Mouse (Mus musculus) limb, embryonic 13.5 days (tissue): ENCODE data around the gene Endog. TPM values are rescaled to one million over a fixed set of nuclear protein-coding genes. Genes with fewer than 3 reads are reported as not detected.

Experiments used
- ATAC-seq: fragments of 200-750 bp; cut with Nextera tagmentation; 2 replicates; pipeline ENCODE4 v1.8.0; 2017; ENCODE audit warnings: low read depth, moderate number of reproducible peaks, moderate TSS enrichment; ENCODE audit not compliant: low FRiP score
- H3K27ac ChIP-seq: fragments of 300-500 bp; sonication (generic); 2 replicates; pipeline ENCODE4 v1.5.1; 2015; ENCODE audit warnings: inconsistent platforms, mild to moderate bottlenecking, moderate library complexity
- H3K27me3 ChIP-seq: fragments of 300-500 bp; sonication (generic); 2 replicates; pipeline ENCODE4 v1.6.1; 2015; ENCODE audit warnings: mild to moderate bottlenecking, inconsistent platforms
- H3K36me3 ChIP-seq: fragments of 300-500 bp; sonication (generic); 2 replicates; pipeline ENCODE4 v1.6.1; 2015; ENCODE audit warnings: inconsistent platforms, mild to moderate bottlenecking, moderate library complexity
- H3K4me1 ChIP-seq: fragments of 300-500 bp; sonication (generic); 2 replicates; pipeline ENCODE4 v1.6.1; 2015; ENCODE audit warnings: inconsistent platforms
- H3K4me2 ChIP-seq: fragments of 300-500 bp; sonication (generic); replicated peaks from 2 replicates; pipeline ENCODE4 v1.6.1; 2015; ENCODE audit warnings: inconsistent platforms, mild to moderate bottlenecking, moderate library complexity
- H3K4me3 ChIP-seq: fragments of 300-500 bp; sonication (generic); 2 replicates; pipeline ENCODE4 v1.5.1; 2015; ENCODE audit warnings: moderate library complexity, mild to moderate bottlenecking, inconsistent platforms
- H3K9ac ChIP-seq: fragments of 300-500 bp; sonication (generic); 2 replicates; pipeline ENCODE4 v1.6.1; 2015; ENCODE audit warnings: mild to moderate bottlenecking, inconsistent platforms
- H3K9me3 ChIP-seq: fragments of 300-500 bp; sonication (generic); 2 replicates; pipeline ENCODE4 v1.6.1; 2016; ENCODE audit warnings: inconsistent platforms
- WGBS: fragments of 180-500 bp; shearing (Covaris S2); methylation state at CpG from one replicate; pipeline ENCODE4 v1.1.7; 2015; 5-methylcytosine and 5-hydroxymethylcytosine counted together
- polyA plus RNA-seq: library from polyadenylated mRNA; unstranded; fragments of >200 nt; fragmentation: Nextera tagmentation; extraction: Ambion mirVana; gene quantifications from 2 replicates; pipeline ENCODE4 v1.2.1, GENCODE M21; 2015

Endog gene
- polyA plus RNA-seq, 1 experiment from 2014 or later = 17.2 TPM

DNA sequence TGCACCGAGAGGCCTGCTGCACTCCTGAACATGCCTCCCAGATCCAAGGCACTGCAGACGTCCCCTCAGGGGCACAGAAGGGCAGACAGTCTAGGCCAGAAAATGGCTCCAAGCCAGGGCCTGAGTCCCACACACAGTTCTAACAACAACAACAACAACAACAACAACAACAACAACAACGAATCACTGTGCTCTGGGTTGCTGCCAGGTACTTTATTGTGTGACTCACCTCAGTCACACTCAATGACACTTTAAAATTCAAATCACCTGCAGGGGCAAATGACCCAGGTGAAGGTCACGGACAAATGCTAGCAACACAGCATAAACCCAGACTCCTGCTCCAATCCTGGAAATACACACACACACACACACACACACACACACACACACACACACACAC, 26.7 kb downstream of the Endog start:
- Histone ChIP-seq H3K9me3 (no peaks in the 10 kb centered on the region), H3K27ac (no peak overlapping the region), H3K36me3 (no peaks in the 10 kb centered on the region), H3K4me1 (no peaks in the 10 kb centered on the region), H3K4me2 (no peak overlapping the region), H3K4me3 (no peak overlapping the region), H3K9ac (no peak overlapping the region), H3K27me3 (no peaks in the 10 kb centered on the region)
- no peak for ATAC-seq
- 57% methylated on average over 4 of the region's 4 CpGs for WGBS

DNA sequence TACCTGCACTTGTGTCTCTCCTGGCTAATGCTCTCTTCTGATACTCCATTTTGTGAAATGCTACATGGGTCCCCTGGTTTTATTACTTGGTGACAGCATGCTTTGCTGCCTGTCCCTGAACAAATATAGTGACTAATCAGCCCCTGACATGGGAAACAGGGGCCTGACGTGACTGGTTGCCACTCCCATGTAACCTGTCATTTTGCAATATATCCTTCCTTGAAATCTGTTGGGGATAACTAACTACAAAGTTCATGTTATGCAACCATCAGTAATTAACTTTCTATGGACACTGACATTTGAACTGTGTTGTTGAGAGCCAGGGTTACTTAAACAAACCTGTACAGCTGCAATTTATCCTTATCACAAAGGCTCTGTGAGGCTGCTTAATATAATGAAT, 28.7 kb downstream of the Endog start:
- no peaks in the 10 kb centered on the region for H3K27me3 ChIP-seq
- H3K9me3 ChIP-seq = no peaks in the 10 kb centered on the region
- 37% methylated on average over 1 of the region's 1 CpGs for WGBS
- no peak overlapping the region for H3K27ac ChIP-seq
- no peak overlapping the region for H3K4me3 ChIP-seq
- H3K4me2 ChIP-seq = no peak overlapping the region
- H3K9ac ChIP-seq = no peak overlapping the region
- H3K4me1 ChIP-seq = peaks cover 6% of the 10 kb centered on the region
- no peak for ATAC-seq
- no peaks in the 10 kb centered on the region for H3K36me3 ChIP-seq

- WGBS = 82% methylated on average over 5 of the region's 5 CpGs
These were observed 29.2 kb downstream of the Endog start for GRCm38 (mm10) chr2:30200388-30200925.

GRCm38 (mm10) chr2:30203439-30203838, 32.1 kb downstream of the Endog start:
- Histone ChIP-seq H3K27me3 (no peaks in the 10 kb centered on the region), H3K4me3 (no peak overlapping the region), H3K9me3 (no peaks in the 10 kb centered on the region), H3K9ac (no peak overlapping the region), H3K4me1 (peaks cover 13% of the 10 kb centered on the region), H3K4me2 (no peak overlapping the region), H3K27ac (no peak overlapping the region), H3K36me3 (no peaks in the 10 kb centered on the region)
- 79% methylated on average over 7 of the region's 7 CpGs for WGBS
- ATAC-seq = no peak

More at GRCm38 (mm10) chr2:30200388-30200925, 29.2 kb downstream of the Endog start:
- Histone ChIP-seq H3K27ac (no peak overlapping the region), H3K9me3 (no peaks in the 10 kb centered on the region), H3K4me2 (no peak overlapping the region), H3K36me3 (no peaks in the 10 kb centered on the region), H3K4me3 (no peak overlapping the region), H3K9ac (no peak overlapping the region), H3K27me3 (no peaks in the 10 kb centered on the region), H3K4me1 (peaks cover 7% of the 10 kb centered on the region)
- no peak for ATAC-seq

DNA sequence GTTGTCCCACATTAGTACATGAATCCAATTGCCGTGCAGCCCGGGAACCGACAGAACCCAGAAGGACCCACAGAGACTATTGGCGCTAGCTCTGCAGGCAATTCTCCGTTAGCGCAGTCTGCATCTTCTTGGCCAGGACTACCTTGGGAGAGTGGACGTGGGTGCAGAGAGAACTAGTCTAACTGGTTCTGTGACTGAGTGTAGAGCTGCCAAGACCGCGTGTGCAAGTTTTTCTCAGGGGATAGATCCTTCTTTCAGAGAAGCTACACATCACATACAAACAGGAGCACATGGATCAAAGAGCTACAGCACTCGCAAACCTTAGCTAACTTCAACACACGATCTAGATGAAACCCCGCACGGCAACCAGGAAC, 33.9 kb downstream of the Endog start:
- Histone ChIP-seq H3K4me2 (peak overlapping the region; percentile 77), H3K9ac (peak overlapping the region; percentile 72), H3K27ac (peak overlapping the region; percentile 58; the same call in 1 of the 2 replicates), H3K36me3 (no peaks in the 10 kb centered on the region), H3K4me1 (peaks cover 13% of the 10 kb centered on the region), H3K9me3 (no peaks in the 10 kb centered on the region), H3K4me3 (peak overlapping the region; percentile 61), H3K27me3 (no peaks in the 10 kb centered on the region)
- WGBS = 2% methylated on average over 13 of the region's 13 CpGs
- 0 out of 2 replicates have a peak, but pooled peaks have one; percentile 38 for ATAC-seq

- H3K36me3 ChIP-seq = no peaks in the 10 kb centered on the region
- ATAC-seq = peak; percentile 94
- WGBS = under 1% methylated on average over 44 of the region's 44 CpGs
- H3K9ac ChIP-seq = peak within 1 kb of the TSS; percentile 72
- H3K4me3 ChIP-seq = peak within 1 kb of the TSS; percentile 61
- no peaks in the 10 kb centered on the region for H3K9me3 ChIP-seq
- peak within 1 kb of the TSS; percentile 77 for H3K4me2 ChIP-seq
- H3K4me1 ChIP-seq = peaks cover 13% of the 10 kb centered on the region
- peak within 1 kb of the TSS; percentile 58; the same call in 1 of the 2 replicates for H3K27ac ChIP-seq
- no peaks in the 10 kb centered on the region for H3K27me3 ChIP-seq
These were observed 34.5 kb downstream of the Endog start, which contains the start of gene Kyat1 for GRCm38 (mm10) chr2:30205629-30206357. TSS of gene Kyat1 (minus strand) at chr2:30205847.

DNA sequence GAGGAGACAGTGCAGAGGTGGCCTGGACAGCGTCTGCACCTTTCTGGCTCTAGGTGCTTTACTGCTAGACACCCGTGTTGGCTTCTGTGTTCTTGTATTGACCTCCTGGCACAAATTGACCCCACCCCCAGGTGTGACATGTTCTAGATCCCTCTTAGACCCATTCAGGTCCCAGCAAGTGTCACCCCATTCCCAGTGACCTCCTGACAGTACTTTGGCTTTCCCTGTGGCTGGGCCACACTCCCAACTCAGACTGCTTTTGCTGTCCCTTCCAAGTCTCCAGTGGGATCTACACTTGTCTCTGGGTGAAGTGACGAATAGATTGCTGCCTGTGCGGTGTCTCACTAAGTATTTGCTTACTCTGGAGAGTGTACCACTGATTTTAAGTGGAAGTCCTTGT, 36.1 kb downstream of the Endog start:
- WGBS = 81% methylated on average over 4 of the region's 4 CpGs
- no peak overlapping the region for H3K4me2 ChIP-seq
- no peak overlapping the region for H3K27ac ChIP-seq
- no peaks in the 10 kb centered on the region for H3K9me3 ChIP-seq
- no peak overlapping the region for H3K9ac ChIP-seq
- no peaks in the 10 kb centered on the region for H3K36me3 ChIP-seq
- peaks cover 13% of the 10 kb centered on the region for H3K4me1 ChIP-seq
- H3K27me3 ChIP-seq = no peaks in the 10 kb centered on the region
- no peak for ATAC-seq
- H3K4me3 ChIP-seq = no peak overlapping the region

DNA sequence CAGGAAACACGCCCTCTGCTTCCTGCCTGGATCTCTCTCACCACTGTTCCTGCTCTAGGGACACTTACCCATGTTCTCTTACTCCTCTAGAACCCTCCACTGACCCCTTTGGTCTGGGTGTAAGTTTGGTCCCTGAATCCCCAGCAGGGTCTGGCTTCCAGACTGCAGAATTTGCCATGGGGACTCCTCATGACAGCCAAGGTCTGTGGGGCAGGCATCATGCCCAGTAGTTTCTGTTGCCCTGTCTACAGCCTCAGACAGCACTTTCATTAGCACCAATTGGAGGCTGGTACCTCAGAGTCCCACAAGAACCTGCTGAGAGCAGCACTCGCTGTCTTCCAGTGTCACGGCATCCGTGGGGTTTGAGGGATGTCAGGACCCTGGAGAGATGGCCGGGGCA, 36.6 kb downstream of the Endog start:
- Histone ChIP-seq H3K9me3 (no peaks in the 10 kb centered on the region), H3K36me3 (no peaks in the 10 kb centered on the region), H3K27me3 (no peaks in the 10 kb centered on the region), H3K4me1 (peaks cover 13% of the 10 kb centered on the region), H3K9ac (no peak overlapping the region), H3K4me3 (no peak overlapping the region), H3K27ac (no peak overlapping the region), H3K4me2 (no peak overlapping the region)
- ATAC-seq = no peak
- WGBS = 77% methylated on average over 5 of the region's 5 CpGs

GRCm38 (mm10) chr2:30211408-30212168, 40.3 kb downstream of the Endog start:
- H3K4me3 ChIP-seq = no peak overlapping the region
- H3K9me3 ChIP-seq = no peaks in the 10 kb centered on the region
- no peak overlapping the region for H3K4me2 ChIP-seq
- 68% methylated on average over 6 of the region's 6 CpGs for WGBS
- H3K4me1 ChIP-seq = peaks cover under 1% of the 10 kb centered on the region; the same call in 1 of the 2 replicates
- H3K27me3 ChIP-seq = no peaks in the 10 kb centered on the region
- H3K27ac ChIP-seq = no peak overlapping the region
- no peak overlapping the region for H3K9ac ChIP-seq
- H3K36me3 ChIP-seq = no peaks in the 10 kb centered on the region
- ATAC-seq = no peak

- WGBS = 72% methylated on average over 4 of the region's 4 CpGs
- no peak for ATAC-seq
- Histone ChIP-seq H3K9me3 (no peaks in the 10 kb centered on the region), H3K27me3 (no peaks in the 10 kb centered on the region), H3K36me3 (no peaks in the 10 kb centered on the region), H3K9ac (no peak overlapping the region), H3K4me3 (no peak overlapping the region), H3K27ac (no peak overlapping the region), H3K4me1 (no peaks in the 10 kb centered on the region), H3K4me2 (no peak overlapping the region)
These were observed 40.9 kb downstream of the Endog start for GRCm38 (mm10) chr2:30212169-30212545.

GRCm38 (mm10) chr2:30212951-30213350, 41.7 kb downstream of the Endog start:
- no peaks in the 10 kb centered on the region for H3K27me3 ChIP-seq
- H3K9ac ChIP-seq = no peak overlapping the region
- 23% methylated on average over 1 of the region's 1 CpGs for WGBS
- no peak overlapping the region for H3K4me3 ChIP-seq
- no peak overlapping the region for H3K27ac ChIP-seq
- no peaks in the 10 kb centered on the region for H3K4me1 ChIP-seq
- no peak overlapping the region for H3K4me2 ChIP-seq
- H3K9me3 ChIP-seq = no peaks in the 10 kb centered on the region
- H3K36me3 ChIP-seq = no peaks in the 10 kb centered on the region
- ATAC-seq = no peak

DNA sequence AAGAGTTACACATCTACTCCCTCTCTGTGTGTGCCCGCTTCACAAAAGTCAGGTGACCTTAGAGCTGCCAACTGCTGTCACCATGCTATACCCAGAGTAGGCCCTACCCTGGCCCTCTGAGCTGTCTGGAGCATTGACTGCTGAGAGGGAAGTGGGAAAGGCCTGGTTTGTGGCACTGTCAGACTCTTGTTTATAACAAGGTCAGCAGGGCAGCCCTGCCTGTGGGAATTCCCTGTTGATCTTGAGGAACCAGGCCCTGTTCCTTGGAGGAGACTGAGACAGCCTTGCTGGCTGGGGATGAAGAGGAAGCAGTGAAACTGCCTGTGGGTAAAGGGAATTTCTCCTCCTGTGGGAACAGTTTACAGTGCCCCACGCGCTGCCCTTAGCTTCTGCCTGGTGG, 43.5 kb downstream of the Endog start:
- H3K9me3 ChIP-seq = no peaks in the 10 kb centered on the region
- no peak for ATAC-seq
- no peak overlapping the region for H3K4me2 ChIP-seq
- no peaks in the 10 kb centered on the region for H3K4me1 ChIP-seq
- H3K4me3 ChIP-seq = no peak overlapping the region
- H3K27me3 ChIP-seq = no peaks in the 10 kb centered on the region
- no peak overlapping the region for H3K9ac ChIP-seq
- WGBS = 91% methylated on average over 3 of the region's 3 CpGs
- no peaks in the 10 kb centered on the region for H3K36me3 ChIP-seq
- no peak overlapping the region for H3K27ac ChIP-seq
